Mouse (Mus musculus) forebrain, embryonic 14.5 days (tissue): ENCODE data around the gene Zfp981. TPM values are rescaled to one million over a fixed set of nuclear protein-coding genes. Genes with fewer than 3 reads are reported as not detected.
"Not testable (repeated sequence)": the region's sequence is repeated elsewhere in the genome, so short reads cannot be mapped to it uniquely, and the experiment has no call there.

ENCODE experiments used
- ATAC-seq: fragments of 200-750 bp; cut with Nextera tagmentation; 2 replicates; pipeline ENCODE4 v1.8.0; 2017; ENCODE audit warnings: mild to moderate bottlenecking, moderate library complexity
- DNase-seq: peaks from one replicate; pipeline ENCODE4 v3.0.0-alpha.2; 2015; ENCODE audit warnings: low spot score
- H3K27ac ChIP-seq: fragments of 300-500 bp; sonication (generic); 2 replicates; pipeline ENCODE4 v1.5.1; 2014; ENCODE audit warnings: low read depth, mild to moderate bottlenecking, control low read depth, low read length, moderate library complexity
- H3K27me3 ChIP-seq: fragments of 300-500 bp; sonication (generic); replicated peaks from 2 replicates; pipeline ENCODE4 v1.6.1; 2014; ENCODE audit warnings: low read length, control low read depth, mixed read lengths; ENCODE audit not compliant: control insufficient read depth, insufficient read depth
- H3K36me3 ChIP-seq: fragments of 300-500 bp; sonication (generic); 2 replicates; pipeline ENCODE4 v1.6.1; 2014; ENCODE audit warnings: low read length, control low read depth; ENCODE audit not compliant: control insufficient read depth, insufficient read depth
- H3K4me1 ChIP-seq: fragments of 300-500 bp; sonication (generic); 2 replicates; pipeline ENCODE4 v1.6.1; 2014; ENCODE audit warnings: antibody characterized with exemption, low read length, control low read depth; ENCODE audit not compliant: control insufficient read depth, insufficient read depth
- H3K4me2 ChIP-seq: fragments of 300-500 bp; sonication (generic); 2 replicates; pipeline ENCODE4 v1.6.1; 2014; ENCODE audit warnings: mild to moderate bottlenecking, control low read depth, low read length
- H3K4me3 ChIP-seq: fragments of 300-500 bp; sonication (generic); 2 replicates; pipeline ENCODE4 v1.5.1; 2014; ENCODE audit warnings: low read depth, low read length, control low read depth
- H3K9ac ChIP-seq: fragments of 300-500 bp; sonication (generic); 2 replicates; pipeline ENCODE4 v1.6.1; 2014; ENCODE audit warnings: mild to moderate bottlenecking, low read length, control low read depth, moderate library complexity
- H3K9me3 ChIP-seq: fragments of 300-500 bp; sonication (generic); replicated peaks from 2 replicates; pipeline ENCODE4 v1.6.1; 2016; ENCODE audit warnings: low read length, control low read depth, mixed read lengths; ENCODE audit not compliant: control insufficient read depth
- WGBS: fragments of 180-500 bp; shearing (Covaris S2); extraction: QIAGEN DNeasy Blood & Tissue Kit; methylation state at CpG from one replicate; pipeline ENCODE4 v1.1.7; 2014; 5-methylcytosine and 5-hydroxymethylcytosine counted together
- polyA plus RNA-seq: library from polyadenylated mRNA; unstranded; fragments of >200 nt; fragmentation: Nextera tagmentation; extraction: Ambion mirVana; gene quantifications from 2 replicates; pipeline ENCODE4 v1.2.1, GENCODE M21; 2014

Zfp981 gene
- polyA plus RNA-seq, 1 experiment from 2014 or later = 0.11 TPM

- H3K9ac ChIP-seq, H3K27me3 ChIP-seq, DNase-seq, ATAC-seq, H3K4me2 ChIP-seq, H3K4me3 ChIP-seq, H3K36me3 ChIP-seq, H3K4me1 ChIP-seq, H3K27ac ChIP-seq: not testable (repeated sequence)
- H3K9me3 ChIP-seq = peaks cover 38% of the 10 kb centered on the region
- WGBS = 81% methylated on average over 5 of the region's 5 CpGs
These were observed 41.1 kb upstream of the Zfp981 start for GRCm38 (mm10) chr4:146460685-146461084.

GRCm38 (mm10) chr4:146463649-146464351 is 38.0 kb upstream of the Zfp981 start:
- H3K4me3 ChIP-seq, ATAC-seq: not testable (repeated sequence)
- WGBS = 90% methylated on average over 17 of the region's 19 CpGs

GRCm38 (mm10) chr4:146469984-146470383 is 31.8 kb upstream of the Zfp981 start:
- not testable (repeated sequence) for ATAC-seq

More at GRCm38 (mm10) chr4:146463649-146464351, 38.0 kb upstream of the Zfp981 start:
- not testable (repeated sequence) for H3K27ac ChIP-seq, H3K9me3 ChIP-seq, DNase-seq, H3K4me1 ChIP-seq, H3K36me3 ChIP-seq, H3K9ac ChIP-seq, H3K4me2 ChIP-seq, H3K27me3 ChIP-seq

GRCm38 (mm10) chr4:146474181-146474580 is 27.6 kb upstream of the Zfp981 start:
- H3K27ac ChIP-seq, H3K4me1 ChIP-seq, DNase-seq, H3K4me3 ChIP-seq, H3K36me3 ChIP-seq, H3K4me2 ChIP-seq, ATAC-seq, H3K9ac ChIP-seq, H3K27me3 ChIP-seq: not testable (repeated sequence)
- no CpG with 5 or more reads among the region's 1 CpGs for WGBS
- H3K9me3 ChIP-seq = peaks cover 33% of the 10 kb centered on the region

More at GRCm38 (mm10) chr4:146469984-146470383, 31.8 kb upstream of the Zfp981 start:
- H3K4me2 ChIP-seq, H3K9ac ChIP-seq, H3K27me3 ChIP-seq, H3K36me3 ChIP-seq, H3K4me3 ChIP-seq, DNase-seq, H3K27ac ChIP-seq, H3K4me1 ChIP-seq: not testable (repeated sequence)
- peaks cover 14% of the 10 kb centered on the region for H3K9me3 ChIP-seq
- whole genome bisulfite sequencing = 91% methylated on average over 9 of the region's 12 CpGs

- ATAC-seq = peak; percentile 50; the same call in 1 of the 2 replicates
- H3K4me3 ChIP-seq, H3K4me1 ChIP-seq, DNase-seq, H3K4me2 ChIP-seq, H3K27ac ChIP-seq, H3K27me3 ChIP-seq, H3K36me3 ChIP-seq, H3K9ac ChIP-seq: not testable (repeated sequence)
- WGBS = 71% methylated on average over 54 of the region's 94 CpGs
- H3K9me3 ChIP-seq = peaks cover 31% of the 10 kb centered on the region
These were observed 26.8 kb upstream of the Zfp981 start for GRCm38 (mm10) chr4:146474716-146475676.

GRCm38 (mm10) chr4:146476260-146476659 is 25.6 kb upstream of the Zfp981 start:
- not testable (repeated sequence) for H3K27me3 ChIP-seq, H3K4me2 ChIP-seq, H3K36me3 ChIP-seq, ATAC-seq, H3K4me1 ChIP-seq, H3K27ac ChIP-seq, H3K4me3 ChIP-seq, H3K9ac ChIP-seq, DNase-seq
- H3K9me3 ChIP-seq = peaks cover 41% of the 10 kb centered on the region
- 96% methylated on average over 2 of the region's 2 CpGs for WGBS

- peaks cover 45% of the 10 kb centered on the region for H3K9me3 ChIP-seq
- ATAC-seq, H3K4me3 ChIP-seq, H3K4me2 ChIP-seq, H3K4me1 ChIP-seq, DNase-seq, H3K36me3 ChIP-seq, H3K27me3 ChIP-seq, H3K27ac ChIP-seq, H3K9ac ChIP-seq: not testable (repeated sequence)
- 79% methylated on average over 3 of the region's 3 CpGs for WGBS
These were observed 24.9 kb upstream of the Zfp981 start for GRCm38 (mm10) chr4:146476959-146477358.

GRCm38 (mm10) chr4:146480376-146481096 is 21.3 kb upstream of the Zfp981 start:
- not testable (repeated sequence) for H3K4me1 ChIP-seq, H3K9ac ChIP-seq, H3K27me3 ChIP-seq, DNase-seq, ATAC-seq, H3K4me3 ChIP-seq, H3K36me3 ChIP-seq, H3K27ac ChIP-seq, H3K4me2 ChIP-seq
- WGBS = 67% methylated on average over 6 of the region's 6 CpGs
- peaks cover 67% of the 10 kb centered on the region for H3K9me3 ChIP-seq
